Mouse (Mus musculus): ENCODE data around the gene Oxld1. TPM values are rescaled to one million over a fixed set of nuclear protein-coding genes. Genes with fewer than 3 reads are reported as not detected.

The Oxld1 gene
- polyA plus RNA-seq, 1 experiment from 2014 or later = 18.9 TPM

- Histone ChIP-seq H3K9ac (replicated peaks) (no peak overlapping the region), H3K4me1 (ENCODE audit: insufficient read depth) (no peaks in the 10 kb centered on the region), H3K9me3 (ENCODE audit: low read length) (no peaks in the 10 kb centered on the region), H3K36me3 (replicated peaks; ENCODE audit: insufficient read depth, low read length) (no peaks in the 10 kb centered on the region), H3K27me3 (ENCODE audit: insufficient read depth, low read length) (no peaks in the 10 kb centered on the region), H3K27ac (ENCODE audit: low read depth) (no peak overlapping the region), H3K4me3 (ENCODE audit: low read depth, low read length) (no peak overlapping the region), H3K4me2 (ENCODE audit: low read depth, low read length) (no peak overlapping the region)
- TF ChIP-seq CTCF (IDR thresholded peaks at IDR 0.05; ENCODE audit: low read depth) (no peak), EP300 (IDR thresholded peaks at IDR 0.05; ENCODE audit: low read depth) (no peak)
- DNase-seq (no peak), ATAC-seq (no peak)
- WGBS (ENCODE audit: insufficient replicate concordance) = 56% methylated on average over 6 of the region's 6 CpGs
These were observed 13.8 kb downstream of the Oxld1 start for GRCm38 (mm10) chr11:120444106-120444505.

GRCm38 (mm10) chr11:120442765-120443280, 15.0 kb downstream of the Oxld1 start:
- Histone ChIP-seq H3K4me2 (ENCODE audit: low read depth, low read length) (no peak overlapping the region), H3K27ac (ENCODE audit: low read depth) (no peak overlapping the region), H3K9ac (replicated peaks) (no peak overlapping the region), H3K27me3 (ENCODE audit: insufficient read depth, low read length) (no peaks in the 10 kb centered on the region), H3K9me3 (ENCODE audit: low read length) (no peaks in the 10 kb centered on the region), H3K4me1 (ENCODE audit: insufficient read depth) (no peaks in the 10 kb centered on the region), H3K36me3 (replicated peaks; ENCODE audit: insufficient read depth, low read length) (no peaks in the 10 kb centered on the region), H3K4me3 (ENCODE audit: low read depth, low read length) (no peak overlapping the region)
- no peak for ATAC-seq
- WGBS (ENCODE audit: insufficient replicate concordance) = 82% methylated on average over 3 of the region's 3 CpGs
- DNase-seq = no peak
- peak; percentile 18; the same call in 1 of the 2 replicates for TF ChIP-seq CTCF (IDR thresholded peaks at IDR 0.05; ENCODE audit: low read depth)
- no peak for TF ChIP-seq EP300 (IDR thresholded peaks at IDR 0.05; ENCODE audit: low read depth)

- no peaks in the 10 kb centered on the region for H3K36me3 ChIP-seq (replicated peaks; ENCODE audit: insufficient read depth, low read length)
- no peaks in the 10 kb centered on the region for H3K9me3 ChIP-seq (ENCODE audit: low read length)
- H3K9ac ChIP-seq (replicated peaks) = no peak within 1 kb of the TSS
- TF ChIP-seq CTCF (IDR thresholded peaks at IDR 0.05; ENCODE audit: low read depth) (no peak), EP300 (IDR thresholded peaks at IDR 0.05; ENCODE audit: low read depth) (no peak)
- H3K4me3 ChIP-seq (ENCODE audit: low read depth, low read length) = no peak within 1 kb of the TSS
- no peak within 1 kb of the TSS for H3K27ac ChIP-seq (ENCODE audit: low read depth)
- H3K4me1 ChIP-seq (ENCODE audit: insufficient read depth) = no peaks in the 10 kb centered on the region
- ATAC-seq (no peak), DNase-seq (no peak)
- no peaks in the 10 kb centered on the region for H3K27me3 ChIP-seq (ENCODE audit: insufficient read depth, low read length)
- WGBS (ENCODE audit: insufficient replicate concordance) = 90% methylated on average over 3 of the region's 3 CpGs
- no peak within 1 kb of the TSS for H3K4me2 ChIP-seq (ENCODE audit: low read depth, low read length)
These were observed 15.5 kb downstream of the Oxld1 start, which contains the start of gene Tspan10 for GRCm38 (mm10) chr11:120442344-120442743. Tspan10 (plus strand) TSS chr11:120442644.

GRCm38 (mm10) chr11:120437857-120438385, 19.9 kb downstream of the Oxld1 start:
- WGBS (ENCODE audit: insufficient replicate concordance) = 26% methylated on average over 12 of the region's 12 CpGs
- peak overlapping the region; percentile 87 for H3K4me3 ChIP-seq (ENCODE audit: low read depth, low read length)
- peaks cover 20% of the 10 kb centered on the region for H3K36me3 ChIP-seq (replicated peaks; ENCODE audit: insufficient read depth, low read length)
- H3K9ac ChIP-seq (replicated peaks) = peak overlapping the region; percentile 91
- no peak for TF ChIP-seq EP300 (IDR thresholded peaks at IDR 0.05; ENCODE audit: low read depth)
- TF ChIP-seq CTCF (IDR thresholded peaks at IDR 0.05; ENCODE audit: low read depth) = no peak
- peak overlapping the region; percentile 90 for H3K27ac ChIP-seq (ENCODE audit: low read depth)
- H3K4me2 ChIP-seq (ENCODE audit: low read depth, low read length) = peak overlapping the region; percentile 78
- 0 out of 2 replicates have a peak, but pooled peaks cover 9% of the 10 kb centered on the region for H3K4me1 ChIP-seq (ENCODE audit: insufficient read depth)
- DNase-seq = no peak
- no peaks in the 10 kb centered on the region for H3K27me3 ChIP-seq (ENCODE audit: insufficient read depth, low read length)
- ATAC-seq = no peak
- no peaks in the 10 kb centered on the region for H3K9me3 ChIP-seq (ENCODE audit: low read length)

- peak within 1 kb of the TSS; percentile 90 for H3K27ac ChIP-seq (ENCODE audit: low read depth)
- ATAC-seq (peak; percentile 92), DNase-seq (peak; percentile 92)
- 3% methylated on average over 59 of the region's 77 CpGs for WGBS (ENCODE audit: insufficient replicate concordance)
- peak within 1 kb of the TSS; percentile 91 for H3K9ac ChIP-seq (replicated peaks)
- 0 out of 2 replicates have a peak, but pooled peaks cover 9% of the 10 kb centered on the region for H3K4me1 ChIP-seq (ENCODE audit: insufficient read depth)
- peaks cover 26% of the 10 kb centered on the region for H3K36me3 ChIP-seq (replicated peaks; ENCODE audit: insufficient read depth, low read length)
- H3K4me2 ChIP-seq (ENCODE audit: low read depth, low read length) = peak within 1 kb of the TSS; percentile 78
- peak within 1 kb of the TSS; percentile 87 for H3K4me3 ChIP-seq (ENCODE audit: low read depth, low read length)
- H3K27me3 ChIP-seq (ENCODE audit: insufficient read depth, low read length) = no peaks in the 10 kb centered on the region
- H3K9me3 ChIP-seq (ENCODE audit: low read length) = no peaks in the 10 kb centered on the region
- TF ChIP-seq CTCF (IDR thresholded peaks at IDR 0.05; ENCODE audit: low read depth) = peak; percentile 24; the same call in 1 of the 2 replicates
- TF ChIP-seq EP300 (IDR thresholded peaks at IDR 0.05; ENCODE audit: low read depth) = no peak
These were observed 20.6 kb downstream of the Oxld1 start, which contains the start of gene Nploc4 for GRCm38 (mm10) chr11:120437152-120437856. Nploc4 (minus strand) TSS chr11:120437708.

- WGBS (ENCODE audit: insufficient replicate concordance) = 87% methylated on average over 3 of the region's 3 CpGs
- H3K27ac ChIP-seq (ENCODE audit: low read depth) = no peak overlapping the region
These were observed 31.1 kb downstream of the Oxld1 start for GRCm38 (mm10) chr11:120426727-120427126.

More at GRCm38 (mm10) chr11:120426727-120427126, 31.1 kb downstream of the Oxld1 start:
- Histone ChIP-seq H3K9me3 (ENCODE audit: low read length) (no peaks in the 10 kb centered on the region), H3K27me3 (ENCODE audit: insufficient read depth, low read length) (no peaks in the 10 kb centered on the region), H3K4me1 (ENCODE audit: insufficient read depth) (0 out of 2 replicates have a peak, but pooled peaks cover 4% of the 10 kb centered on the region), H3K4me2 (ENCODE audit: low read depth, low read length) (no peak overlapping the region), H3K9ac (replicated peaks) (no peak overlapping the region), H3K4me3 (ENCODE audit: low read depth, low read length) (no peak overlapping the region), H3K36me3 (replicated peaks; ENCODE audit: insufficient read depth, low read length) (peaks cover 75% of the 10 kb centered on the region)
- TF ChIP-seq CTCF (IDR thresholded peaks at IDR 0.05; ENCODE audit: low read depth) (no peak), EP300 (IDR thresholded peaks at IDR 0.05; ENCODE audit: low read depth) (no peak)
- DNase-seq (no peak), ATAC-seq (no peak)
